In the genomic region with DNA sequence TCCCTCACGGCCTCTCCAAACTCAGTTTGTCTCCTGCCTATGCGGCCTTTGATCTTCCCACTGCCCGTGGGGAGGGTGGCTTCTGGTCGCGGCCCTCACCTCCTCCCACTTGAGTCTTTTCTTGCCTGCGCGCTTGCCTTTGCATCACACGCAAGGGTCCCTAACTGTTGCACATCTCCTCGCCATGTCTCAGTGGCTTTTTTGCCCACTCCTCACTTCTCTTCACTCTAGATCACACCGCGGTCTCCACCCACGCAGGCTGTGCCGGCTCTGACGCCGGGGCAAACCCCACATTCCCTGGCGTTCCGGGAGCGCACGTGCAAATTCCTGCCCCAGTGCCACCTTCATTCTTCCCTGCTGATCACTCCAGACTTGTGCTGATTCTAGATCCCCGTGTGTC, we compare ENCODE assay signal across 7 mouse cellular contexts. TPM values are rescaled to one million over a fixed set of nuclear protein-coding genes. Genes with fewer than 3 reads are reported as not detected.
A peak's percentile ranks its signal among the peaks of the same experiment; 100 is the strongest.
DNase-seq lines count a peak whose midpoint lies in the region; ATAC-seq lines count a peak whose summit lies in the region.

No protein-coding gene starts in this region.

- H3K27me3 ChIP-seq in embryonic facial prominence, embryonic 10.5 days (replicated peaks; ENCODE audit: low read depth, poor library complexity, severe bottlenecking) = no peaks in the 10 kb centered on the region
- no peaks in the 10 kb centered on the region for H3K27me3 ChIP-seq in heart, embryonic 13.5 days (replicated peaks)
- H3K27me3 ChIP-seq in midbrain, embryonic 12.5 days = no peaks in the 10 kb centered on the region

- peak overlapping the region; percentile 86 for H3K4me2 ChIP-seq in heart, embryonic 13.5 days
- H3K4me2 ChIP-seq in midbrain, embryonic 12.5 days (replicated peaks) = peak overlapping the region; percentile 86

- H3K36me3 ChIP-seq in embryonic facial prominence, embryonic 10.5 days (replicated peaks) = peaks cover 62% of the 10 kb centered on the region
- H3K36me3 ChIP-seq in heart, embryonic 13.5 days = peaks cover 56% of the 10 kb centered on the region
- H3K36me3 ChIP-seq in midbrain, embryonic 12.5 days = peaks cover 39% of the 10 kb centered on the region

- peak; percentile 21 to 44 for DNase-seq in right cerebral cortex, adult 2 months (ENCODE audit: low spot score in 2 of 2)
- no peak for DNase-seq in right cerebral cortex, postnatal 4 days
- no peak for DNase-seq in embryonic facial prominence, embryonic 10.5 days (ENCODE audit: low spot score)
- DNase-seq in left cerebral cortex, postnatal 14 days (ENCODE audit: low spot score in 2 of 2) = peak; percentile 36 to 50
- no peak for DNase-seq in embryo, embryonic 10.5 days (ENCODE audit: low spot score)

- peaks cover 28% of the 10 kb centered on the region for H3K4me1 ChIP-seq in embryonic facial prominence, embryonic 10.5 days
- H3K4me1 ChIP-seq in heart, embryonic 13.5 days = peaks cover 31% of the 10 kb centered on the region
- peaks cover 30% of the 10 kb centered on the region for H3K4me1 ChIP-seq in midbrain, embryonic 12.5 days

- WGBS in embryonic facial prominence, embryonic 10.5 days = under 1% methylated on average over 20 of the region's 20 CpGs
- under 1% methylated on average over 20 of the region's 20 CpGs for WGBS in heart, embryonic 13.5 days
- WGBS in midbrain, embryonic 12.5 days = under 1% methylated on average over 20 of the region's 20 CpGs

- ATAC-seq in heart, embryonic 13.5 days (ENCODE audit: extremely low read depth, insufficient number of reproducible peaks, low FRiP score, low TSS enrichment) = no peak; the same call in 1 of the 2 replicates
- no peak for ATAC-seq in midbrain, embryonic 12.5 days (ENCODE audit: low FRiP score, low read depth)

- H3K27ac ChIP-seq in embryonic facial prominence, embryonic 10.5 days (replicated peaks) = peak overlapping the region; percentile 93
- peak overlapping the region; percentile 73 for H3K27ac ChIP-seq in heart, embryonic 13.5 days (replicated peaks)
- H3K27ac ChIP-seq in midbrain, embryonic 12.5 days (replicated peaks) = peak overlapping the region; percentile 87

- H3K9ac ChIP-seq in heart, embryonic 13.5 days = peak overlapping the region; percentile 88
- H3K9ac ChIP-seq in midbrain, embryonic 12.5 days (replicated peaks) = peak overlapping the region; percentile 86

- intact Hi-C loops in left cerebral cortex, postnatal 14 days (cut with DNase I) = no loop called here

- no peaks in the 10 kb centered on the region for H3K9me3 ChIP-seq in embryonic facial prominence, embryonic 10.5 days
- no peaks in the 10 kb centered on the region for H3K9me3 ChIP-seq in heart, embryonic 13.5 days
- H3K9me3 ChIP-seq in midbrain, embryonic 12.5 days = no peaks in the 10 kb centered on the region

- H3K4me3 ChIP-seq in embryonic facial prominence, embryonic 10.5 days = peak overlapping the region; percentile 87
- peak overlapping the region; percentile 79 for H3K4me3 ChIP-seq in heart, embryonic 13.5 days
- peak overlapping the region; percentile 96 for H3K4me3 ChIP-seq in midbrain, embryonic 12.5 days

RNA-seq across cellular contexts. Expression of gene Xpo5, which starts 0.5 kb away (rescaled TPM):
- polyA plus RNA-seq in embryonic facial prominence, embryonic 10.5 days (2016; fragmentation: Nextera tagmentation; extraction: Ambion mirVana) = 72.7 and 77.6 TPM in 2 replicates
- 19.8 and 20.4 TPM in 2 replicates for polyA plus RNA-seq in heart, embryonic 13.5 days (2015; fragmentation: Nextera tagmentation; extraction: Ambion mirVana)
- 10 to 100 TPM; 37.5 to 40.1 TPM for total RNA-seq in left cerebral cortex, postnatal 14 days (2021)
- polyA plus RNA-seq in midbrain, embryonic 12.5 days (2016; fragmentation: Nextera tagmentation; extraction: Ambion mirVana) = 63.1 and 63.2 TPM in 2 replicates

RNA-seq across cellular contexts. Expression of gene Polh, which starts 0.6 kb away (rescaled TPM):
- 15.1 and 15.7 TPM in 2 replicates for polyA plus RNA-seq in embryonic facial prominence, embryonic 10.5 days (2016; fragmentation: Nextera tagmentation; extraction: Ambion mirVana)
- polyA plus RNA-seq in heart, embryonic 13.5 days (2015; fragmentation: Nextera tagmentation; extraction: Ambion mirVana) = 9.6 and 11.3 TPM in 2 replicates
- total RNA-seq in left cerebral cortex, postnatal 14 days (2021) = 1 to 10 TPM; 6.8 to 7.0 TPM
- 12.4 and 13.2 TPM in 2 replicates for polyA plus RNA-seq in midbrain, embryonic 12.5 days (2016; fragmentation: Nextera tagmentation; extraction: Ambion mirVana)

RNA-seq across cellular contexts. Expression of gene Gtpbp2, which starts 42.2 kb away (rescaled TPM):
- 33.8 and 34.9 TPM in 2 replicates for polyA plus RNA-seq in embryonic facial prominence, embryonic 10.5 days (2016; fragmentation: Nextera tagmentation; extraction: Ambion mirVana)
- 29.2 and 30.7 TPM in 2 replicates for polyA plus RNA-seq in heart, embryonic 13.5 days (2015; fragmentation: Nextera tagmentation; extraction: Ambion mirVana)
- 100 to 1,000 TPM in 1 of 2 experiments, 10 to 100 TPM in 1; 95.4 to 106 TPM for total RNA-seq in left cerebral cortex, postnatal 14 days (2021)
- 38.6 and 42.9 TPM in 2 replicates for polyA plus RNA-seq in midbrain, embryonic 12.5 days (2016; fragmentation: Nextera tagmentation; extraction: Ambion mirVana)

RNA-seq across cellular contexts. Expression of gene Polr1c, which starts 44.8 kb away (rescaled TPM):
- 125 and 130 TPM in 2 replicates for polyA plus RNA-seq in embryonic facial prominence, embryonic 10.5 days (2016; fragmentation: Nextera tagmentation; extraction: Ambion mirVana)
- polyA plus RNA-seq in heart, embryonic 13.5 days (2015; fragmentation: Nextera tagmentation; extraction: Ambion mirVana) = 46.8 and 48.4 TPM in 2 replicates
- total RNA-seq in left cerebral cortex, postnatal 14 days (2021) = 10 to 100 TPM; 34.0 to 35.2 TPM
- 88.5 and 96.6 TPM in 2 replicates for polyA plus RNA-seq in midbrain, embryonic 12.5 days (2016; fragmentation: Nextera tagmentation; extraction: Ambion mirVana)

RNA-seq across cellular contexts. Expression of gene Yipf3, which starts 44.8 kb away (rescaled TPM):
- polyA plus RNA-seq in embryonic facial prominence, embryonic 10.5 days (2016; fragmentation: Nextera tagmentation; extraction: Ambion mirVana) = 66.6 and 70.6 TPM in 2 replicates
- polyA plus RNA-seq in heart, embryonic 13.5 days (2015; fragmentation: Nextera tagmentation; extraction: Ambion mirVana) = 80.3 and 83.1 TPM in 2 replicates
- total RNA-seq in left cerebral cortex, postnatal 14 days (2021) = 10 to 100 TPM; 82.1 to 99.3 TPM
- 65.8 and 70.3 TPM in 2 replicates for polyA plus RNA-seq in midbrain, embryonic 12.5 days (2016; fragmentation: Nextera tagmentation; extraction: Ambion mirVana)

Comparison
In these comparisons a context has a peak if more than half of its experiments do, and no peak if none do; other contexts are left out.
1. DNase-seq: peak in right cerebral cortex, adult 2 months (2 of 2) and left cerebral cortex, postnatal 14 days (2 of 2); none in right cerebral cortex, postnatal 4 days (single experiment), embryonic facial prominence, embryonic 10.5 days (single experiment) and embryo, embryonic 10.5 days (single experiment).
2. Peak in every context shown above with its lines, with median percentiles within 50 percentile points of each other: H3K27ac ChIP-seq and H3K4me3 ChIP-seq.